Comparison of ENCODE assay signal across 8 mouse cellular contexts in genomic region chr8:46010306-46010705, GRCm38 (mm10). TPM values are rescaled to one million over a fixed set of nuclear protein-coding genes. Genes with fewer than 3 reads are reported as not detected.
DNase-seq lines count a peak whose midpoint lies in the region; ATAC-seq and TF ChIP-seq lines count a peak whose summit lies in the region.

No protein-coding gene starts in this region.

- peak overlapping the region; percentile 82 for H3K27ac ChIP-seq in heart, embryonic 13.5 days (replicated peaks)
- H3K27ac ChIP-seq in embryonic facial prominence, embryonic 13.5 days = peak overlapping the region; percentile 63; the same call in 1 of the 2 replicates
- peak overlapping the region; percentile 41; the same call in 1 of the 2 replicates for H3K27ac ChIP-seq in intestine, postnatal 0 days (ENCODE audit: low read depth, low read length)
- H3K27ac ChIP-seq in midbrain, embryonic 14.5 days (replicated peaks; ENCODE audit: low read depth, low read length) = no peak overlapping the region

- 43% methylated on average over 2 of the region's 2 CpGs for WGBS in heart, embryonic 13.5 days
- 45% methylated on average over 2 of the region's 2 CpGs for WGBS in embryonic facial prominence, embryonic 13.5 days
- WGBS in intestine, postnatal 0 days = 76% methylated on average over 2 of the region's 2 CpGs
- WGBS in midbrain, embryonic 14.5 days = 53% methylated on average over 2 of the region's 2 CpGs

- H3K4me2 ChIP-seq in heart, embryonic 13.5 days = peak overlapping the region; percentile 68
- H3K4me2 ChIP-seq in embryonic facial prominence, embryonic 13.5 days = peak overlapping the region; percentile 51
- H3K4me2 ChIP-seq in intestine, postnatal 0 days (replicated peaks; ENCODE audit: low read depth) = peak overlapping the region; percentile 47
- peak overlapping the region; percentile 43 for H3K4me2 ChIP-seq in midbrain, embryonic 14.5 days (ENCODE audit: low read length)

- no peaks in the 10 kb centered on the region for H3K27me3 ChIP-seq in heart, embryonic 13.5 days (replicated peaks)
- no peaks in the 10 kb centered on the region for H3K27me3 ChIP-seq in embryonic facial prominence, embryonic 13.5 days
- no peaks in the 10 kb centered on the region for H3K27me3 ChIP-seq in intestine, postnatal 0 days (replicated peaks; ENCODE audit: control insufficient read depth, insufficient read depth, low read length)
- no peaks in the 10 kb centered on the region for H3K27me3 ChIP-seq in midbrain, embryonic 14.5 days (ENCODE audit: control insufficient read depth, insufficient read depth, low read length)

- intact Hi-C loops in heart, postnatal 36 days (cut with DNase I) = no loop called here
- intact Hi-C loops in gastrocnemius, postnatal 14 days (cut with DNase I; ENCODE audit: low total_unique reads) = no loop called here
- intact Hi-C loops in left cerebral cortex, postnatal 4 days (cut with DNase I) = no loop called here

- TF ChIP-seq CTCF in intestine, postnatal 0 days (IDR thresholded peaks at IDR 0.05; ENCODE audit: low read depth) = no peak

- peak overlapping the region; percentile 40 for H3K4me3 ChIP-seq in heart, embryonic 13.5 days
- H3K4me3 ChIP-seq in embryonic facial prominence, embryonic 13.5 days = peak overlapping the region; percentile 9
- no peak overlapping the region for H3K4me3 ChIP-seq in intestine, postnatal 0 days (ENCODE audit: low read depth, low read length)
- H3K4me3 ChIP-seq in midbrain, embryonic 14.5 days (replicated peaks; ENCODE audit: low read depth, low read length) = no peak overlapping the region

- DNase-seq in heart, postnatal 36 days = no peak
- DNase-seq in midbrain, embryonic 14.5 days = peak; percentile 20
- no peak for DNase-seq in gastrocnemius, postnatal 14 days
- DNase-seq in left cerebral cortex, postnatal 4 days = no peak
- DNase-seq in thymus, postnatal 25 days = no peak

- H3K9me3 ChIP-seq in heart, embryonic 13.5 days = no peaks in the 10 kb centered on the region
- H3K9me3 ChIP-seq in embryonic facial prominence, embryonic 13.5 days = no peaks in the 10 kb centered on the region
- H3K9me3 ChIP-seq in intestine, postnatal 0 days (ENCODE audit: control insufficient read depth) = no peaks in the 10 kb centered on the region
- no peaks in the 10 kb centered on the region for H3K9me3 ChIP-seq in midbrain, embryonic 14.5 days (ENCODE audit: control insufficient read depth, low read length)

- H3K9ac ChIP-seq in heart, embryonic 13.5 days = peak overlapping the region; percentile 70
- peak overlapping the region; percentile 16; the same call in 1 of the 2 replicates for H3K9ac ChIP-seq in embryonic facial prominence, embryonic 13.5 days
- no peak overlapping the region for H3K9ac ChIP-seq in intestine, postnatal 0 days (ENCODE audit: low read depth, low read length)
- no peak overlapping the region for H3K9ac ChIP-seq in midbrain, embryonic 14.5 days (replicated peaks; ENCODE audit: low read length)

- no peak; the same call in 1 of the 2 replicates for ATAC-seq in heart, embryonic 13.5 days (ENCODE audit: extremely low read depth, insufficient number of reproducible peaks, low FRiP score, low TSS enrichment)
- ATAC-seq in embryonic facial prominence, embryonic 13.5 days (ENCODE audit: insufficient number of reproducible peaks, insufficient read depth, low FRiP score, low TSS enrichment, low read depth) = 0 out of 2 replicates have a peak, but pooled peaks have one; percentile 15
- ATAC-seq in intestine, postnatal 0 days = no peak
- ATAC-seq in midbrain, embryonic 14.5 days (ENCODE audit: low FRiP score, low TSS enrichment) = no peak

- no peaks in the 10 kb centered on the region for H3K36me3 ChIP-seq in heart, embryonic 13.5 days
- no peaks in the 10 kb centered on the region for H3K36me3 ChIP-seq in embryonic facial prominence, embryonic 13.5 days
- no peaks in the 10 kb centered on the region for H3K36me3 ChIP-seq in intestine, postnatal 0 days (ENCODE audit: control insufficient read depth, insufficient read depth)
- H3K36me3 ChIP-seq in midbrain, embryonic 14.5 days (ENCODE audit: control insufficient read depth, insufficient read depth, low read length) = no peaks in the 10 kb centered on the region

- H3K4me1 ChIP-seq in heart, embryonic 13.5 days = peaks cover 27% of the 10 kb centered on the region
- peaks cover 13% of the 10 kb centered on the region for H3K4me1 ChIP-seq in embryonic facial prominence, embryonic 13.5 days
- peaks cover 16% of the 10 kb centered on the region for H3K4me1 ChIP-seq in intestine, postnatal 0 days (replicated peaks; ENCODE audit: control insufficient read depth, insufficient read depth, low read length)
- no peaks in the 10 kb centered on the region for H3K4me1 ChIP-seq in midbrain, embryonic 14.5 days (ENCODE audit: control insufficient read depth, insufficient read depth, low read length)

RNA-seq across cellular contexts. Expression of gene Ankrd37, which starts 4.8 kb away (rescaled TPM):
- polyA plus RNA-seq in heart, embryonic 13.5 days (2015; fragmentation: Nextera tagmentation; extraction: Ambion mirVana) = 9.8 and 18.6 TPM in 2 replicates
- total RNA-seq in heart, postnatal 36 days (2021) = 10 to 100 TPM in 1 of 2 experiments, 1 to 10 TPM in 1; 5.3 to 13.4 TPM
- polyA plus RNA-seq in embryonic facial prominence, embryonic 13.5 days (2015; fragmentation: Nextera tagmentation; extraction: Ambion mirVana) = 22.0 and 30.2 TPM in 2 replicates
- polyA plus RNA-seq in intestine, postnatal 0 days (2015; fragmentation: Nextera tagmentation; extraction: Ambion mirVana) = 18.0 and 32.7 TPM in 2 replicates
- 37.5 and 43.6 TPM in 2 replicates for polyA plus RNA-seq in midbrain, embryonic 14.5 days (2014; fragmentation: Nextera tagmentation; extraction: Ambion mirVana)
- 1 to 10 TPM; 1.2 to 2.6 TPM for total RNA-seq in gastrocnemius, postnatal 14 days (2021)
- total RNA-seq in left cerebral cortex, postnatal 4 days (2021) = 1 to 10 TPM; 5.0 to 8.0 TPM

RNA-seq across cellular contexts. Expression of gene Lrp2bp, which starts 11.2 kb away (rescaled TPM):
- 0.69 and 1.2 TPM in 2 replicates for polyA plus RNA-seq in heart, embryonic 13.5 days (2015; fragmentation: Nextera tagmentation; extraction: Ambion mirVana)
- total RNA-seq in heart, postnatal 36 days (2021) = under 1 TPM; 0.57 to 0.69 TPM
- polyA plus RNA-seq in embryonic facial prominence, embryonic 13.5 days (2015; fragmentation: Nextera tagmentation; extraction: Ambion mirVana) = 0.43 and 0.48 TPM in 2 replicates
- polyA plus RNA-seq in intestine, postnatal 0 days (2015; fragmentation: Nextera tagmentation; extraction: Ambion mirVana) = 0.44 and 0.54 TPM in 2 replicates
- polyA plus RNA-seq in midbrain, embryonic 14.5 days (2014; fragmentation: Nextera tagmentation; extraction: Ambion mirVana) = 0.86 and 0.91 TPM in 2 replicates
- 1 to 10 TPM; 3.0 TPM for total RNA-seq in gastrocnemius, postnatal 14 days (2021)
- under 1 TPM; 0.32 to 0.62 TPM for total RNA-seq in left cerebral cortex, postnatal 4 days (2021)

RNA-seq across cellular contexts. Expression of gene Ufsp2, which starts 35.0 kb away (rescaled TPM):
- 57.7 and 60.4 TPM in 2 replicates for polyA plus RNA-seq in heart, embryonic 13.5 days (2015; fragmentation: Nextera tagmentation; extraction: Ambion mirVana)
- total RNA-seq in heart, postnatal 36 days (2021) = 10 to 100 TPM; 30.9 to 32.4 TPM
- 94.7 and 102 TPM in 2 replicates for polyA plus RNA-seq in embryonic facial prominence, embryonic 13.5 days (2015; fragmentation: Nextera tagmentation; extraction: Ambion mirVana)
- polyA plus RNA-seq in intestine, postnatal 0 days (2015; fragmentation: Nextera tagmentation; extraction: Ambion mirVana) = 94.2 and 97.2 TPM in 2 replicates
- polyA plus RNA-seq in midbrain, embryonic 14.5 days (2014; fragmentation: Nextera tagmentation; extraction: Ambion mirVana) = 58.6 and 62.9 TPM in 2 replicates
- total RNA-seq in gastrocnemius, postnatal 14 days (2021) = 10 to 100 TPM; 36.1 to 36.7 TPM
- total RNA-seq in left cerebral cortex, postnatal 4 days (2021) = 10 to 100 TPM; 38.8 to 44.1 TPM

RNA-seq across cellular contexts. Expression of gene 1700029J07Rik, which starts 35.3 kb away (rescaled TPM):
- 2.0 and 2.2 TPM in 2 replicates for polyA plus RNA-seq in heart, embryonic 13.5 days (2015; fragmentation: Nextera tagmentation; extraction: Ambion mirVana)
- total RNA-seq in heart, postnatal 36 days (2021) = under 1 TPM; 0.33 to 0.50 TPM
- polyA plus RNA-seq in embryonic facial prominence, embryonic 13.5 days (2015; fragmentation: Nextera tagmentation; extraction: Ambion mirVana) = 4.7 and 5.8 TPM in 2 replicates
- 0.31 and 0.70 TPM in 2 replicates for polyA plus RNA-seq in intestine, postnatal 0 days (2015; fragmentation: Nextera tagmentation; extraction: Ambion mirVana)
- polyA plus RNA-seq in midbrain, embryonic 14.5 days (2014; fragmentation: Nextera tagmentation; extraction: Ambion mirVana) = 4.0 and 4.5 TPM in 2 replicates
- under 1 TPM; 0.53 to 0.80 TPM for total RNA-seq in gastrocnemius, postnatal 14 days (2021)
- 1 to 10 TPM; 3.1 to 3.6 TPM for total RNA-seq in left cerebral cortex, postnatal 4 days (2021)

Comparison
In these comparisons a context has a peak if more than half of its experiments do, and no peak if none do; other contexts are left out.
1. H3K4me3 ChIP-seq: peak in heart, embryonic 13.5 days (single experiment) and embryonic facial prominence, embryonic 13.5 days (single experiment); none in intestine, postnatal 0 days (single experiment) and midbrain, embryonic 14.5 days (single experiment).
2. H3K9ac ChIP-seq: peak in heart, embryonic 13.5 days (single experiment) and embryonic facial prominence, embryonic 13.5 days (single experiment); none in intestine, postnatal 0 days (single experiment) and midbrain, embryonic 14.5 days (single experiment).
3. Peak in every context shown above with its lines, with median percentiles within 50 percentile points of each other: H3K4me2 ChIP-seq.